Comparison of ENCODE assay signal across 21 mouse cellular contexts in the genomic region with DNA sequence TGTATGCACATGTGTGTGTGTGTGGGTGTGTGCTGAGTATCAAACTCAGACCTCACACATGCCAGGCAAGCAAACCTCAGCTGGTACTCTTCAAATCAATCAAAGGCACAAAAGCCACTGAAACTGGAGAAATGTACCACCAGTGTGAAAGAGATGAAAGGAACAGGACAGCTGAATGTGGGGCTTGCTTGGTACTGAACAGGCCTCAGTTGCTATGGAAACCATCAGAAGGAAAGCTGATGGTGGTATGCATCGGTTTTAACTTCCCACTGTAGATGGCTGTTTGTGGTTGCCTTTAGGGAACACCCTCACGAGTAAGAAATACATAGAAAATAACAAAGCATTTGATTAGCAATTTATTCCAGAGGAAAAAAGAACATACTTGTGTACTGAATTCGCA. TPM values are rescaled to one million over a fixed set of nuclear protein-coding genes. Genes with fewer than 3 reads are reported as not detected.
DNase-seq lines count a peak whose midpoint lies in the region; ATAC-seq and TF ChIP-seq lines count a peak whose summit lies in the region.
"Had no signal": no experiment of that assay in that cellular context is flagged by ENCODE, and none has a peak within 500 bp of the region (broad histone marks: within the 10 kb centered on the region; RNA-seq: fewer than 3 reads in every experiment).

No protein-coding gene starts in this region.

- TF ChIP-seq CTCF in forebrain, postnatal 0 days (IDR thresholded peaks at IDR 0.05; ENCODE audit: low read depth): no peak

- H3K36me3 ChIP-seq in hindbrain, embryonic 13.5 days: no peaks in the 10 kb centered on the region
- no peaks in the 10 kb centered on the region for H3K36me3 ChIP-seq in hindbrain, embryonic 14.5 days (replicated peaks; ENCODE audit: control insufficient read depth, insufficient read depth)
- no peaks in the 10 kb centered on the region for H3K36me3 ChIP-seq in forebrain, embryonic 13.5 days (ENCODE audit: poor library complexity, severe bottlenecking)
- no peaks in the 10 kb centered on the region for H3K36me3 ChIP-seq in forebrain, postnatal 0 days (ENCODE audit: insufficient read depth)
- no peaks in the 10 kb centered on the region for H3K36me3 ChIP-seq in midbrain, embryonic 16.5 days (ENCODE audit: control insufficient read depth, insufficient read depth, low read length)
- H3K36me3 ChIP-seq: embryonic facial prominence, embryonic 13.5 days; heart, embryonic 12.5 days; limb, embryonic 12.5 days; liver, embryonic 12.5 days; neural tube, embryonic 13.5 days had no signal

- H3K4me3 ChIP-seq in hindbrain, embryonic 13.5 days: no peak overlapping the region
- no peak overlapping the region for H3K4me3 ChIP-seq in hindbrain, embryonic 14.5 days (replicated peaks; ENCODE audit: low read length)
- no peak overlapping the region for H3K4me3 ChIP-seq in forebrain, embryonic 13.5 days
- H3K4me3 ChIP-seq in forebrain, postnatal 0 days (ENCODE audit: low read depth, low read length): no peak overlapping the region
- H3K4me3 ChIP-seq in midbrain, embryonic 16.5 days (ENCODE audit: low read depth, low read length): no peak overlapping the region
- H3K4me3 ChIP-seq: embryonic facial prominence, embryonic 13.5 days; heart, embryonic 12.5 days; limb, embryonic 12.5 days; liver, embryonic 12.5 days; neural tube, embryonic 13.5 days had no signal

- peaks cover 16% of the 10 kb centered on the region; the same call in 1 of the 2 replicates for H3K27me3 ChIP-seq in hindbrain, embryonic 13.5 days
- H3K27me3 ChIP-seq in hindbrain, embryonic 14.5 days (ENCODE audit: control insufficient read depth, insufficient read depth, low read length): 0 out of 2 replicates have a peak, but pooled peaks cover 2% of the 10 kb centered on the region
- H3K27me3 ChIP-seq in forebrain, embryonic 13.5 days: no peaks in the 10 kb centered on the region
- H3K27me3 ChIP-seq in forebrain, postnatal 0 days (ENCODE audit: insufficient read depth, low read length): no peaks in the 10 kb centered on the region
- no peaks in the 10 kb centered on the region for H3K27me3 ChIP-seq in midbrain, embryonic 16.5 days (ENCODE audit: control insufficient read depth, insufficient read depth, low read depth, low read length)
- H3K27me3 ChIP-seq: embryonic facial prominence, embryonic 13.5 days; heart, embryonic 12.5 days; limb, embryonic 12.5 days; liver, embryonic 12.5 days had no signal

- ATAC-seq in hindbrain, embryonic 13.5 days (ENCODE audit: low FRiP score): 0 out of 2 replicates have a peak, but pooled peaks have one; percentile 30
- ATAC-seq in hindbrain, embryonic 14.5 days (ENCODE audit: low FRiP score): no peak
- peak; percentile 57; the same call in 1 of the 2 replicates for ATAC-seq in forebrain, embryonic 13.5 days
- peak; percentile 79 for ATAC-seq in forebrain, postnatal 0 days
- peak; percentile 77 for ATAC-seq in midbrain, embryonic 16.5 days
- ATAC-seq: inflammation-experienced regulatory T-cells, adult 6 months; liver, embryonic 12.5 days had no signal

- H3K27ac ChIP-seq in hindbrain, embryonic 13.5 days: no peak overlapping the region
- H3K27ac ChIP-seq in hindbrain, embryonic 14.5 days: no peak overlapping the region
- no peak overlapping the region for H3K27ac ChIP-seq in forebrain, embryonic 13.5 days
- H3K27ac ChIP-seq in forebrain, postnatal 0 days (ENCODE audit: low read depth, low read length): peak overlapping the region; percentile 45; the same call in 1 of the 2 replicates
- H3K27ac ChIP-seq in midbrain, embryonic 16.5 days (ENCODE audit: low read length): peak overlapping the region; percentile 45
- H3K27ac ChIP-seq: embryonic facial prominence, embryonic 13.5 days; limb, embryonic 12.5 days; liver, embryonic 12.5 days; neural tube, embryonic 13.5 days had no signal

- no peak overlapping the region for H3K9ac ChIP-seq in hindbrain, embryonic 13.5 days
- no peak overlapping the region for H3K9ac ChIP-seq in hindbrain, embryonic 14.5 days
- no peak overlapping the region for H3K9ac ChIP-seq in forebrain, embryonic 13.5 days
- H3K9ac ChIP-seq in forebrain, postnatal 0 days: no peak overlapping the region
- H3K9ac ChIP-seq in midbrain, embryonic 16.5 days (ENCODE audit: low read depth, low read length): no peak overlapping the region
- H3K9ac ChIP-seq: embryonic facial prominence, embryonic 13.5 days; heart, embryonic 12.5 days; limb, embryonic 12.5 days; liver, embryonic 12.5 days; lung, embryonic 14.5 days; neural tube, embryonic 13.5 days had no signal

- no peak overlapping the region for H3K4me2 ChIP-seq in hindbrain, embryonic 13.5 days
- no peak overlapping the region for H3K4me2 ChIP-seq in hindbrain, embryonic 14.5 days (replicated peaks)
- no peak overlapping the region for H3K4me2 ChIP-seq in forebrain, embryonic 13.5 days
- H3K4me2 ChIP-seq in forebrain, postnatal 0 days (ENCODE audit: low read depth): no peak overlapping the region
- H3K4me2 ChIP-seq in midbrain, embryonic 16.5 days (ENCODE audit: low read length): no peak overlapping the region
- H3K4me2 ChIP-seq: embryonic facial prominence, embryonic 13.5 days; heart, embryonic 12.5 days; limb, embryonic 12.5 days; liver, embryonic 12.5 days; lung, embryonic 14.5 days; neural tube, embryonic 13.5 days had no signal

- WGBS in hindbrain, embryonic 13.5 days: 45% methylated on average over 3 of the region's 3 CpGs
- 38% methylated on average over 3 of the region's 3 CpGs for WGBS in hindbrain, embryonic 14.5 days
- WGBS in forebrain, embryonic 13.5 days: 43% methylated on average over 3 of the region's 3 CpGs
- WGBS in forebrain, postnatal 0 days: 37% methylated on average over 3 of the region's 3 CpGs
- 37% methylated on average over 3 of the region's 3 CpGs for WGBS in midbrain, embryonic 16.5 days

- no peaks in the 10 kb centered on the region for H3K9me3 ChIP-seq in hindbrain, embryonic 13.5 days
- no peaks in the 10 kb centered on the region for H3K9me3 ChIP-seq in hindbrain, embryonic 14.5 days (ENCODE audit: control insufficient read depth, low read length)
- H3K9me3 ChIP-seq in forebrain, embryonic 13.5 days (replicated peaks): no peaks in the 10 kb centered on the region
- H3K9me3 ChIP-seq in forebrain, postnatal 0 days (ENCODE audit: low read length): no peaks in the 10 kb centered on the region
- H3K9me3 ChIP-seq in midbrain, embryonic 16.5 days (replicated peaks; ENCODE audit: control insufficient read depth, low read length, poor library complexity, severe bottlenecking): no peaks in the 10 kb centered on the region
- H3K9me3 ChIP-seq: embryonic facial prominence, embryonic 13.5 days; heart, embryonic 12.5 days; limb, embryonic 12.5 days; liver, embryonic 12.5 days; neural tube, embryonic 13.5 days had no signal

- no peak for DNase-seq in hindbrain, embryonic 14.5 days (ENCODE audit: low spot score)
- DNase-seq in forebrain, postnatal 0 days: peak; percentile 55
- DNase-seq in lung, postnatal 4 days: no peak
- DNase-seq in frontal cortex, postnatal 10 days (ENCODE audit: low spot score in 2 of 2): no peak
- DNase-seq: adrenal gland, adult 2 months; cerebellum, adult 8-10 months; kidney, adult 8-10 months; kidney, postnatal 36 days; lung, embryonic 14.5 days; lung, postnatal 36 days; right cerebral cortex, adult 18-20 months; thymus, postnatal 14 days had no signal

- peaks cover 17% of the 10 kb centered on the region for H3K4me1 ChIP-seq in hindbrain, embryonic 13.5 days (replicated peaks)
- peaks cover 15% of the 10 kb centered on the region for H3K4me1 ChIP-seq in hindbrain, embryonic 14.5 days (replicated peaks; ENCODE audit: control insufficient read depth, insufficient read depth, low read length)
- peaks cover 11% of the 10 kb centered on the region; the same call in 1 of the 2 replicates for H3K4me1 ChIP-seq in forebrain, embryonic 13.5 days
- H3K4me1 ChIP-seq in forebrain, postnatal 0 days (ENCODE audit: insufficient read depth): no peaks in the 10 kb centered on the region
- peaks cover 9% of the 10 kb centered on the region for H3K4me1 ChIP-seq in midbrain, embryonic 16.5 days (ENCODE audit: control insufficient read depth, insufficient read depth, low read length)

RNA-seq across cellular contexts. Expression of a gene that starts 10.2 kb away (rescaled TPM):
- polyA plus RNA-seq in hindbrain, embryonic 13.5 days (2015; fragmentation: Nextera tagmentation; extraction: Ambion mirVana): 0.71 and 1.1 TPM in 2 replicates
- polyA plus RNA-seq in hindbrain, embryonic 14.5 days (2014; fragmentation: Nextera tagmentation; extraction: Ambion mirVana): 1.5 and 1.7 TPM in 2 replicates
- polyA plus RNA-seq in forebrain, embryonic 13.5 days (2015; fragmentation: Nextera tagmentation; extraction: Ambion mirVana): 0.53 and 0.96 TPM in 2 replicates
- total RNA-seq in forebrain, postnatal 0 days (2014; rRNA removed): 2.6 and 5.5 TPM in 2 replicates
- polyA plus RNA-seq in forebrain, postnatal 0 days (2015; fragmentation: Nextera tagmentation; extraction: Ambion mirVana): 2.8 and 3.1 TPM in 2 replicates
- polyA plus RNA-seq in midbrain, embryonic 16.5 days (2015; fragmentation: Nextera tagmentation; extraction: Ambion mirVana): 1.5 and 2.0 TPM in 2 replicates

Comparison
In these comparisons a context has a peak if more than half of its experiments do, and no peak if none do; other contexts are left out.
1. H3K27ac ChIP-seq: peak in forebrain, postnatal 0 days (single experiment) and midbrain, embryonic 16.5 days (single experiment); none in hindbrain, embryonic 13.5 days (single experiment), hindbrain, embryonic 14.5 days (single experiment) and forebrain, embryonic 13.5 days (single experiment).